Mouse (Mus musculus): ENCODE data around the gene Pilrb1. TPM values are rescaled to one million over a fixed set of nuclear protein-coding genes. Genes with fewer than 3 reads are reported as not detected.
"Not testable (repeated sequence)": the region's sequence is repeated elsewhere in the genome, so short reads cannot be mapped to it uniquely, and the experiment has no call there.

Pilrb1 gene
- polyA plus RNA-seq (2014; fragmentation: Nextera tagmentation; extraction: Ambion mirVana), result not detected in 2 replicates

DNA sequence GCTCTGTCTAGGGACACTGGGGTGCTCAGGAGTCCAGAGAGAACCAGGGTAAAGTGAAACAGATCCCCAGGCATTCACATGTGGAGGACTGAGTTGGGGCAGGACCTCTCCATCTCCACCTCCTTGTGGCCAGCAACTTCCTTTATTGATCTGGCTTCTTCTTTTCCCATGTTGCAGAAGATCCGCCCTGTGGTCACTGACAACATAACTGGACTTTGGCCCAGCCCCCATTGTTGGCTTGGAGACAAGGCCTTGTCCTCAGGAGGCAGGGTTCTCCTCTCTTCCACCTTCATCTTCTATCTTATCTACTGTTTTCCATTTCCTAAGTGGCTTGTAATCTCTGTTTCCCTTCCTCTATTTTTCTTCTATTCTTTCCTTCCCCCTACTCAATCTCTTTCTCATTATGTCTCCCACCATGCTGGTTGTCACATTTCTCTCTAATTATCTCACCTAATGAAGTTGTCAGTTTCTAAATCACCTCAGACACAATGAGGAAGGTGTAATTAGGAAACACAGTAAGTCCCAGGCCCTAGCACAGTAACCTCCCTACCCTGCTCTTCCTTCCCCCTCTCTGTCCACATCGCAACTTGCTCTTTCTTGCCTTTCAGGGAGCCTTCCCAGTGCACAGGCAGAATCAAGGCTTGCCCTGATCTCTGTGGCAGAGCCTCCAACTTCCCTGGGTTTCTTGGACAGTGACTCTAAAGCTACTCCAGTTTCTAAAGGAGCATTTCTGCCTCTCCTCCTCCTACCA lies at the start of gene Pilrb1:
Gene Pilrb1, minus strand, starts transcription at position 147 of the 751 bp plus-strand sequence.
- H3K9me3 ChIP-seq (ENCODE audit: control insufficient read depth, low read length); ATAC-seq (ENCODE audit: low FRiP score); H3K4me2 ChIP-seq (replicated peaks); H3K9ac ChIP-seq; H3K36me3 ChIP-seq (replicated peaks; ENCODE audit: control insufficient read depth, insufficient read depth); H3K4me3 ChIP-seq (replicated peaks; ENCODE audit: low read length); H3K4me1 ChIP-seq (replicated peaks; ENCODE audit: control insufficient read depth, insufficient read depth, low read length); H3K27me3 ChIP-seq (ENCODE audit: control insufficient read depth, insufficient read depth, low read length); DNase-seq (ENCODE audit: low spot score); H3K27ac ChIP-seq: not testable (repeated sequence)
- WGBS, result 75% methylated on average over 1 of the region's 2 CpGs

- H3K27ac ChIP-seq, result no peak overlapping the region
- DNase-seq (ENCODE audit: low spot score) (no peak), ATAC-seq (ENCODE audit: low FRiP score) (no peak)
- 90% methylated on average over 1 of the region's 1 CpGs for WGBS
- no peaks in the 10 kb centered on the region for H3K36me3 ChIP-seq (replicated peaks; ENCODE audit: control insufficient read depth, insufficient read depth)
- no peak overlapping the region for H3K9ac ChIP-seq
- H3K27me3 ChIP-seq (ENCODE audit: control insufficient read depth, insufficient read depth, low read length), result no peaks in the 10 kb centered on the region
- no peaks in the 10 kb centered on the region for H3K9me3 ChIP-seq (ENCODE audit: control insufficient read depth, low read length)
- no peak overlapping the region for H3K4me2 ChIP-seq (replicated peaks)
- no peak overlapping the region for H3K4me3 ChIP-seq (replicated peaks; ENCODE audit: low read length)
- no peaks in the 10 kb centered on the region for H3K4me1 ChIP-seq (replicated peaks; ENCODE audit: control insufficient read depth, insufficient read depth, low read length)
These were observed 39.9 kb upstream of the Pilrb1 start for GRCm38 (mm10) chr5:137897812-137898211.

DNA sequence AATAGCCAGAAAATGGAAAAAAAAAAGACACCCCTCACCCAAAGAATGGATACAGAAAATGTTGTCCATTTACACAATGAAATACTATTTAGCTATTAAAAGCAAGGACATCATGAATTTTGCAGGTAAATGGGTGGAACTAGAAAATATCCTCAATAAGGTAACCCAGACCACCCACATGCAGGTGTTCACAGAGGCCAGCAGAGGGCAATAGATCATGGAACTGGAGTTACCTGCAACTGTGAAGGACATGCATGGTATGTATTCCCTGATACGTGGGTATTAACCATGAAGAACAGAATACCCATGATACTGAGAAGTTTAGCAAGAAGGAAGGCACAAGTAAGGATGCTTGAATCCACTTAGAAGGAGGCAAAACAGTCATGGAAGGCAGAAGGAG lies 35.0 kb upstream of the Pilrb1 start:
- H3K27ac ChIP-seq, result no peak overlapping the region
- ATAC-seq (ENCODE audit: low FRiP score), result no peak
- H3K4me1 ChIP-seq (replicated peaks; ENCODE audit: control insufficient read depth, insufficient read depth, low read length), result no peaks in the 10 kb centered on the region
- H3K9me3 ChIP-seq (ENCODE audit: control insufficient read depth, low read length), result no peaks in the 10 kb centered on the region
- no peak overlapping the region for H3K4me2 ChIP-seq (replicated peaks)
- 61% methylated on average over 1 of the region's 1 CpGs for WGBS
- no peak overlapping the region for H3K9ac ChIP-seq
- no peaks in the 10 kb centered on the region for H3K36me3 ChIP-seq (replicated peaks; ENCODE audit: control insufficient read depth, insufficient read depth)
- no peak overlapping the region for H3K4me3 ChIP-seq (replicated peaks; ENCODE audit: low read length)
- DNase-seq (ENCODE audit: low spot score), result no peak
- no peaks in the 10 kb centered on the region for H3K27me3 ChIP-seq (ENCODE audit: control insufficient read depth, insufficient read depth, low read length)

DNA sequence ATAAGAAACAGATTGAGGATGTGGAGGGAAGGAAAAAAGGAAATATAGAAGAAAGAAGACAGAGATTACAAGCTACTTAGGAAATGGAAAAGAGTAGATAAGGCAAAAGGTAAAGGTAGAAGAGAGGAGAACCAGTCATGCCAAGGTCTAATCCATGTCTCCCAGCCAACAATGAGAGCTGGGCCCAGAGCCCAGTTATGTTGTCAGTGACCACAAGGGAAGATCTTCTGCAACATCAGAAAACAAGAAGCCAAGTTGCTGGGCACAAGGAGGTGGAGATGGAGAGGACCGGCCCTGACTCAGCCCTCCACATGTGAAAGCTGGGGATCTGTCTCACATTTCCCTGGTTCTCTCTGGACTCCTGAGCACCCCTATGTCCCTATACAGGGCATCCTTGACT lies 29.8 kb upstream of the Pilrb1 start:
- Histone ChIP-seq H3K27ac (no peak overlapping the region), H3K9me3 (ENCODE audit: control insufficient read depth, low read length) (no peaks in the 10 kb centered on the region), H3K36me3 (replicated peaks; ENCODE audit: control insufficient read depth, insufficient read depth) (no peaks in the 10 kb centered on the region), H3K9ac (no peak overlapping the region), H3K4me2 (replicated peaks) (no peak overlapping the region), H3K27me3 (ENCODE audit: control insufficient read depth, insufficient read depth, low read length) (no peaks in the 10 kb centered on the region), H3K4me3 (replicated peaks; ENCODE audit: low read length) (no peak overlapping the region), H3K4me1 (replicated peaks; ENCODE audit: control insufficient read depth, insufficient read depth, low read length) (no peaks in the 10 kb centered on the region)
- no peak for DNase-seq (ENCODE audit: low spot score)
- no peak for ATAC-seq (ENCODE audit: low FRiP score)
- WGBS, result 93% methylated on average over 1 of the region's 1 CpGs

- no peaks in the 10 kb centered on the region for H3K9me3 ChIP-seq (ENCODE audit: control insufficient read depth, low read length)
- H3K4me2 ChIP-seq (replicated peaks), result no peak overlapping the region
- H3K27ac ChIP-seq, result no peak overlapping the region
- no peak overlapping the region for H3K9ac ChIP-seq
- H3K27me3 ChIP-seq (ENCODE audit: control insufficient read depth, insufficient read depth, low read length), result no peaks in the 10 kb centered on the region
- WGBS, result 9% methylated on average over 2 of the region's 2 CpGs
- peak; percentile 67 for DNase-seq (ENCODE audit: low spot score)
- no peaks in the 10 kb centered on the region for H3K4me1 ChIP-seq (replicated peaks; ENCODE audit: control insufficient read depth, insufficient read depth, low read length)
- no peak for ATAC-seq (ENCODE audit: low FRiP score)
- H3K36me3 ChIP-seq (replicated peaks; ENCODE audit: control insufficient read depth, insufficient read depth), result no peaks in the 10 kb centered on the region
- no peak overlapping the region for H3K4me3 ChIP-seq (replicated peaks; ENCODE audit: low read length)
These were observed 28.0 kb upstream of the Pilrb1 start for GRCm38 (mm10) chr5:137885894-137886293.

DNA sequence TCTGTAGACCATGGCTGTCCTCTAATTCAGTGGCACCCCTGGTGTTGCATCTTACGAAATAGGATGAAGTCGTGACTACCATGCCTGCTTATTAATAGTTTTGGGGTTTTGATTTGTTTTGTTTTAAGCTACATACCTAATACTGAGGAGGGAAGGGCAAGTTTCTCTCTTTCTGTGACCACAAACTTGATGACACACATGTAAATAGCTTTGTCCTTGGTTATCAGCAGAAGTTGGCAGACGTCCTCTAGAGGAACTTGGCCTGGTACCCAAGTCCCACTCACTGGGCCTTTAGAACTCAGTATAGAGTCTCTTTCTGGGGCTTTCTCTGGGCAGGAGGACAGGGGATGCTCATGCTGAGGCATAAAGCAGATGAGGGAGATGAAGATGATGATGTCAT lies 25.4 kb upstream of the Pilrb1 start:
- Histone ChIP-seq H3K4me2 (replicated peaks) (no peak overlapping the region), H3K4me1 (replicated peaks; ENCODE audit: control insufficient read depth, insufficient read depth, low read length) (no peaks in the 10 kb centered on the region), H3K36me3 (replicated peaks; ENCODE audit: control insufficient read depth, insufficient read depth) (no peaks in the 10 kb centered on the region), H3K9me3 (ENCODE audit: control insufficient read depth, low read length) (no peaks in the 10 kb centered on the region), H3K4me3 (replicated peaks; ENCODE audit: low read length) (no peak overlapping the region), H3K27me3 (ENCODE audit: control insufficient read depth, insufficient read depth, low read length) (no peaks in the 10 kb centered on the region), H3K9ac (no peak overlapping the region), H3K27ac (no peak overlapping the region)
- no peak for DNase-seq (ENCODE audit: low spot score)
- no peak for ATAC-seq (ENCODE audit: low FRiP score)
- 88% methylated on average over 3 of the region's 3 CpGs for WGBS

GRCm38 (mm10) chr5:137882922-137883321 lies 25.0 kb upstream of the Pilrb1 start:
- DNase-seq (ENCODE audit: low spot score), result no peak
- H3K4me2 ChIP-seq (replicated peaks), result no peak overlapping the region
- no peaks in the 10 kb centered on the region for H3K4me1 ChIP-seq (replicated peaks; ENCODE audit: control insufficient read depth, insufficient read depth, low read length)
- H3K9ac ChIP-seq, result no peak overlapping the region
- no peaks in the 10 kb centered on the region for H3K27me3 ChIP-seq (ENCODE audit: control insufficient read depth, insufficient read depth, low read length)
- WGBS, result 86% methylated on average over 4 of the region's 4 CpGs
- ATAC-seq (ENCODE audit: low FRiP score), result no peak
- H3K4me3 ChIP-seq (replicated peaks; ENCODE audit: low read length), result no peak overlapping the region
- H3K27ac ChIP-seq, result no peak overlapping the region
- H3K36me3 ChIP-seq (replicated peaks; ENCODE audit: control insufficient read depth, insufficient read depth), result no peaks in the 10 kb centered on the region
- H3K9me3 ChIP-seq (ENCODE audit: control insufficient read depth, low read length), result no peaks in the 10 kb centered on the region

- WGBS, result 63% methylated on average over 2 of the region's 2 CpGs
These were observed 20.0 kb upstream of the Pilrb1 start for GRCm38 (mm10) chr5:137877860-137878259.

GRCm38 (mm10) chr5:137875054-137875453 lies 17.1 kb upstream of the Pilrb1 start:
- Histone ChIP-seq H3K27me3 (ENCODE audit: control insufficient read depth, insufficient read depth, low read length) (no peaks in the 10 kb centered on the region), H3K36me3 (replicated peaks; ENCODE audit: control insufficient read depth, insufficient read depth) (no peaks in the 10 kb centered on the region), H3K4me3 (replicated peaks; ENCODE audit: low read length) (no peak overlapping the region), H3K27ac (no peak overlapping the region), H3K9ac (no peak overlapping the region), H3K9me3 (ENCODE audit: control insufficient read depth, low read length) (no peaks in the 10 kb centered on the region), H3K4me2 (replicated peaks) (no peak overlapping the region), H3K4me1 (replicated peaks; ENCODE audit: control insufficient read depth, insufficient read depth, low read length) (no peaks in the 10 kb centered on the region)
- no peak for ATAC-seq (ENCODE audit: low FRiP score)
- DNase-seq (ENCODE audit: low spot score), result no peak
- WGBS, result 88% methylated on average over 2 of the region's 2 CpGs

More at GRCm38 (mm10) chr5:137877860-137878259, 20.0 kb upstream of the Pilrb1 start:
- Histone ChIP-seq H3K27ac (no peak overlapping the region), H3K9ac (no peak overlapping the region), H3K9me3 (ENCODE audit: control insufficient read depth, low read length) (no peaks in the 10 kb centered on the region), H3K4me1 (replicated peaks; ENCODE audit: control insufficient read depth, insufficient read depth, low read length) (no peaks in the 10 kb centered on the region), H3K27me3 (ENCODE audit: control insufficient read depth, insufficient read depth, low read length) (no peaks in the 10 kb centered on the region), H3K36me3 (replicated peaks; ENCODE audit: control insufficient read depth, insufficient read depth) (no peaks in the 10 kb centered on the region), H3K4me2 (replicated peaks) (no peak overlapping the region), H3K4me3 (replicated peaks; ENCODE audit: low read length) (no peak overlapping the region)
- DNase-seq (ENCODE audit: low spot score) (no peak), ATAC-seq (ENCODE audit: low FRiP score) (no peak)

GRCm38 (mm10) chr5:137872381-137872702 lies 14.4 kb upstream of the Pilrb1 start:
- H3K9me3 ChIP-seq (ENCODE audit: control insufficient read depth, low read length); H3K9ac ChIP-seq; H3K27me3 ChIP-seq (ENCODE audit: control insufficient read depth, insufficient read depth, low read length); H3K36me3 ChIP-seq (replicated peaks; ENCODE audit: control insufficient read depth, insufficient read depth); H3K4me3 ChIP-seq (replicated peaks; ENCODE audit: low read length); H3K27ac ChIP-seq; H3K4me2 ChIP-seq (replicated peaks); ATAC-seq (ENCODE audit: low FRiP score); H3K4me1 ChIP-seq (replicated peaks; ENCODE audit: control insufficient read depth, insufficient read depth, low read length); DNase-seq (ENCODE audit: low spot score): not testable (repeated sequence)
- 50% methylated on average over 1 of the region's 1 CpGs for WGBS

All from hindbrain, embryonic 14.5 days (tissue).